31 mouse cellular contexts compared by ENCODE assay signal in the genomic region with DNA sequence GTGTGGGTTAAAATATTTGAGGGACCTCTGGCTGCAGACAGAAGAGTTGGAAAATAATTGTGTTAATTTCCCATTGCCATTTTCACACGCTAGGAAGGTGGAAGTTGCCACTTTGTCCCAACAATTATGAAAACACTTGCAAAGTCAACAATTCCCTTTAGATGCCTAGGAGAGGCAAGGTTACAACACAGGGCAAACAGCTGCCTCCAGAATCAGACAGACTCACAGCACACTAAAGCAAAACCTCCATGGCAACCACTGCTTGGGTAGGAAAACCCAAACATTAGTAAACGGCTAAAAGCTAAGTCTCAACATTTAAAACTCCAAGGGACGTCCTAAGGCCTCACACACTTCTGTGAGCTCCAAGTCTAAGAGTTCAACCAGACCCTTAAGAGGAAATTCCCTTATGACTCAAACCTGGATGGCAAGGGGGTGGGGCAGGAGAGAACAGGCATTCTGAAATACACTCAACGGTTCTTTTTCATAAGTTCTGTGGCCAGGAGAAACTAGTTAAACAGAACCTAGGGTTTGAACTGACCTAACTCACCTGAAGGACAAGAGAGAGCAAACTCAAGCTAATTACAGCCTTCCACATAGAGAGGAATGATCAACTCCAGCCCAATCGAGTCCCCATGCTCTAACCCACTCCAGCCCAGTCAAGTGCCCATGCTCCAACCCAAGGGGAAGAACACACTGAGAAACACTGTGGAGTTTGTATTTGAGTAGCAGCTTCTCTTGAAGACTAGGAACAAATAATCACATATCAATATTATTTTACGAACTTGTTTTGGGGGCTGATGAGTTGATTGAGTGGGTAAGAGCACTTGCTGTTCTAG. TPM values are rescaled to one million over a fixed set of nuclear protein-coding genes. Genes with fewer than 3 reads are reported as not detected.
DNase-seq lines count a peak whose midpoint lies in the region; ATAC-seq and TF ChIP-seq lines count a peak whose summit lies in the region.
"Had no signal": no experiment of that assay in that cellular context is flagged by ENCODE, and none has a peak within 500 bp of the region (broad histone marks: within the 10 kb centered on the region; RNA-seq: fewer than 3 reads in every experiment).

No protein-coding gene starts in this region.

- WGBS in liver, embryonic 16.5 days (ENCODE audit: insufficient replicate concordance): 44% methylated on average over 6 of the region's 6 CpGs
- WGBS in lung, adult 2 months: 45% methylated on average over 6 of the region's 6 CpGs
- WGBS in forebrain, embryonic 16.5 days: 79% methylated on average over 6 of the region's 6 CpGs

- H3K4me1 ChIP-seq in liver, embryonic 16.5 days (ENCODE audit: control insufficient read depth, low read depth, low read length): no peaks in the 10 kb centered on the region
- H3K4me1 ChIP-seq in lung, adult 2 months (ENCODE audit: control insufficient read depth, insufficient read depth, low read length): no peaks in the 10 kb centered on the region
- H3K4me1 ChIP-seq in forebrain, embryonic 16.5 days (replicated peaks; ENCODE audit: control insufficient read depth, insufficient read depth, low read length): no peaks in the 10 kb centered on the region
- H3K4me1 ChIP-seq: embryonic facial prominence, embryonic 10.5 days; embryonic facial prominence, embryonic 15.5 days; forebrain, embryonic 12.5 days; heart, embryonic 10.5 days; heart, embryonic 15.5 days; midbrain, embryonic 13.5 days; neural tube, embryonic 15.5 days had no signal

- ATAC-seq in liver, embryonic 16.5 days (ENCODE audit: low read depth): peak; percentile 32; the same call in 1 of the 2 replicates
- ATAC-seq in forebrain, embryonic 16.5 days: no peak
- ATAC-seq: hindbrain, embryonic 16.5 days; intestine, embryonic 16.5 days; midbrain, embryonic 13.5 days had no signal

- no peaks in the 10 kb centered on the region for H3K9me3 ChIP-seq in liver, embryonic 16.5 days (replicated peaks; ENCODE audit: control insufficient read depth, low read length)
- no peaks in the 10 kb centered on the region for H3K9me3 ChIP-seq in forebrain, embryonic 16.5 days (ENCODE audit: control insufficient read depth, low read length)
- H3K9me3 ChIP-seq: embryonic facial prominence, embryonic 10.5 days; embryonic facial prominence, embryonic 15.5 days; forebrain, embryonic 12.5 days; heart, embryonic 10.5 days; heart, embryonic 15.5 days; midbrain, embryonic 13.5 days; neural tube, embryonic 15.5 days had no signal

- DNase-seq in liver: no peak
- DNase-seq in lung, adult 2 months: peak; percentile 46
- DNase-seq in lung, postnatal 10 days: peak; percentile 28
- no peak for DNase-seq in layer of hippocampus, postnatal 14 days (ENCODE audit: low spot score in 2 of 2)
- DNase-seq in adrenal gland, postnatal 25 days: no peak
- DNase-seq: adrenal gland, adult 8-10 months; cerebellum, adult 8-10 months; cerebellum, postnatal 25 days; gastrocnemius, postnatal 14 days; kidney, adult 8-10 months; retina, postnatal 1 day; right cerebral cortex, postnatal 14 days; thymus, postnatal 25 days had no signal

- no peaks in the 10 kb centered on the region for H3K27me3 ChIP-seq in liver, embryonic 16.5 days (ENCODE audit: control insufficient read depth, insufficient read depth, low read depth, low read length)
- H3K27me3 ChIP-seq in forebrain, embryonic 16.5 days (replicated peaks; ENCODE audit: control insufficient read depth, insufficient read depth, low read length): no peaks in the 10 kb centered on the region

- TF ChIP-seq POLR2A in lung, adult 2 months (IDR thresholded peaks at IDR 0.05; ENCODE audit: borderline replicate concordance, extremely low read depth, low read depth, low read length): no peak

- no peak overlapping the region for H3K4me2 ChIP-seq in liver, embryonic 16.5 days (ENCODE audit: low read depth, low read length)
- no peak overlapping the region for H3K4me2 ChIP-seq in forebrain, embryonic 16.5 days (ENCODE audit: low read length)
- H3K4me2 ChIP-seq: embryonic facial prominence, embryonic 15.5 days; forebrain, embryonic 12.5 days; heart, embryonic 15.5 days; midbrain, embryonic 13.5 days; neural tube, embryonic 15.5 days had no signal

- H3K9ac ChIP-seq in liver, embryonic 16.5 days (ENCODE audit: low read depth, low read length): no peak overlapping the region
- H3K9ac ChIP-seq in forebrain, embryonic 16.5 days (replicated peaks; ENCODE audit: low read depth, low read length): no peak overlapping the region
- H3K9ac ChIP-seq: embryonic facial prominence, embryonic 15.5 days; forebrain, embryonic 12.5 days; heart, embryonic 15.5 days; midbrain, embryonic 13.5 days; neural tube, embryonic 15.5 days had no signal

- no peak for TF ChIP-seq CTCF in lung, adult 2 months (IDR thresholded peaks at IDR 0.05; ENCODE audit: insufficient read depth, low read length)

- no peak overlapping the region for H3K4me3 ChIP-seq in liver, embryonic 16.5 days (ENCODE audit: low read depth, low read length)
- no peak overlapping the region for H3K4me3 ChIP-seq in lung, adult 2 months (replicated peaks; ENCODE audit: extremely low read depth, low read depth, low read length)
- no peak overlapping the region for H3K4me3 ChIP-seq in forebrain, embryonic 16.5 days (replicated peaks; ENCODE audit: low read length)
- H3K4me3 ChIP-seq: embryonic facial prominence, embryonic 10.5 days; embryonic facial prominence, embryonic 15.5 days; forebrain, embryonic 12.5 days; heart, embryonic 10.5 days; heart, embryonic 15.5 days; midbrain, embryonic 13.5 days; neural tube, embryonic 15.5 days had no signal

- H3K27ac ChIP-seq in liver, embryonic 16.5 days (ENCODE audit: low read length): no peak overlapping the region
- no peak overlapping the region for H3K27ac ChIP-seq in forebrain, embryonic 16.5 days (ENCODE audit: low read length)
- H3K27ac ChIP-seq: embryonic facial prominence, embryonic 10.5 days; embryonic facial prominence, embryonic 15.5 days; forebrain, embryonic 12.5 days; heart, embryonic 10.5 days; heart, embryonic 15.5 days; kidney, postnatal 0 days; macrophage; midbrain, embryonic 13.5 days; neural tube, embryonic 15.5 days had no signal

- no peaks in the 10 kb centered on the region for H3K36me3 ChIP-seq in liver, embryonic 16.5 days (ENCODE audit: control insufficient read depth, insufficient read depth)
- no peaks in the 10 kb centered on the region for H3K36me3 ChIP-seq in forebrain, embryonic 16.5 days (ENCODE audit: control insufficient read depth, insufficient read depth)
- H3K36me3 ChIP-seq: embryonic facial prominence, embryonic 10.5 days; embryonic facial prominence, embryonic 15.5 days; forebrain, embryonic 12.5 days; heart, embryonic 10.5 days; heart, embryonic 15.5 days; midbrain, embryonic 13.5 days; neural tube, embryonic 15.5 days had no signal

RNA-seq across cellular contexts. Expression of gene M1ap, which starts 22.8 kb away (rescaled TPM):
- 11.6 and 12.7 TPM in 2 replicates for polyA plus RNA-seq in liver, embryonic 16.5 days (2015; fragmentation: Nextera tagmentation; extraction: Ambion mirVana)
- 2.3 and 3.5 TPM in 2 replicates for polyA plus RNA-seq in lung, adult 2 months (2012; rRNA removed)
- total RNA-seq in layer of hippocampus, postnatal 14 days (2021): under 1 TPM in 1 of 2 experiments, not detected in 1; 0.44 TPM
- not detected in 2 replicates for polyA plus RNA-seq in forebrain, embryonic 16.5 days (2015; fragmentation: Nextera tagmentation; extraction: Ambion mirVana)
- not detected in 2 replicates for total RNA-seq in adrenal gland, postnatal 25 days (2021)
- total RNA-seq: adrenal gland, adult 8-10 months; left cerebral cortex, postnatal 10 days; liver, adult 2 months had no signal
- polyA plus RNA-seq: forebrain, embryonic 12.5 days; hindbrain, embryonic 11.5 days; hindbrain, embryonic 16.5 days; midbrain, embryonic 13.5 days; neural tube, embryonic 15.5 days had no signal

RNA-seq across cellular contexts. Expression of gene Sema4f, which starts 29.9 kb away (rescaled TPM):
- polyA plus RNA-seq in liver, embryonic 16.5 days (2015; fragmentation: Nextera tagmentation; extraction: Ambion mirVana): 0.06 and 0.11 TPM in 2 replicates
- 15.3 and 18.3 TPM in 2 replicates for polyA plus RNA-seq in lung, adult 2 months (2012; rRNA removed)
- 10 to 100 TPM; 43.4 to 44.2 TPM for total RNA-seq in layer of hippocampus, postnatal 14 days (2021)
- polyA plus RNA-seq in forebrain, embryonic 16.5 days (2015; fragmentation: Nextera tagmentation; extraction: Ambion mirVana): 16.3 and 18.7 TPM in 2 replicates
- total RNA-seq in adrenal gland, postnatal 25 days (2021): 1.00 and 1.4 TPM in 2 replicates
- total RNA-seq: granulocyte monocyte progenitor cell, adult 5-6 weeks; liver, adult 2 months; megakaryocyte-erythroid progenitor cell, adult 5-6 weeks had no signal
- polyA plus RNA-seq: liver, adult 2 months; macrophage had no signal

Comparison
In these comparisons a context has a peak if more than half of its experiments do, and no peak if none do; other contexts are left out.
1. DNase-seq: peak in lung, adult 2 months (single experiment) and lung, postnatal 10 days (single experiment); none in liver (single experiment), layer of hippocampus, postnatal 14 days (0 of 2) and adrenal gland, postnatal 25 days (single experiment).
2. RNA of gene Sema4f, which starts 29.9 kb away (polyA plus RNA-seq): 16.3 to 18.7 TPM in forebrain, embryonic 16.5 days and 15.3 to 18.3 TPM in lung, adult 2 months; 0.06 to 0.11 TPM in liver, embryonic 16.5 days; every median in the first group is over 10 times any median in the second.